Mouse (Mus musculus) erythroblast, embryonic 14.5 days (primary cell): ENCODE measurements around the gene Gm10718. TPM values are rescaled to one million over a fixed set of nuclear protein-coding genes. Genes with fewer than 3 reads are reported as not detected.
"Not testable (repeated sequence)": the region's sequence is repeated elsewhere in the genome, so short reads cannot be mapped to it uniquely, and the experiment has no call there.

Source experiments
- H3K27me3 ChIP-seq: 2 replicates; pipeline ENCODE4 v1.6.1; 2012; ENCODE audit warnings: inconsistent platforms; ENCODE audit not compliant: control insufficient read depth
- H3K36me3 ChIP-seq: 2 replicates; pipeline ENCODE4 v1.6.1; 2012; ENCODE audit warnings: mild to moderate bottlenecking, inconsistent platforms; ENCODE audit not compliant: control insufficient read depth
- H3K4me1 ChIP-seq: 2 replicates; pipeline ENCODE4 v1.6.1; 2012; ENCODE audit warnings: inconsistent platforms; ENCODE audit not compliant: control insufficient read depth
- H3K4me3 ChIP-seq: replicated peaks from 2 replicates; pipeline ENCODE3; 2012; ENCODE audit warnings: moderate library complexity, mild to moderate bottlenecking, inconsistent platforms
- H3K9me3 ChIP-seq: 2 replicates; pipeline ENCODE4 v1.6.1; 2012; ENCODE audit warnings: low read length, inconsistent platforms, mixed read lengths; ENCODE audit not compliant: control insufficient read depth
- polyA plus RNA-seq: library from polyadenylated mRNA; stranded (reverse); fragments of >175 nt; gene quantifications from 2 replicates; pipeline ENCODE4 v1.2.3, GENCODE M21; 2012

Gene Gm10718
- polyA plus RNA-seq, 1 experiment, result 7.7 TPM

- not testable (repeated sequence) for H3K4me1 ChIP-seq, H3K4me3 ChIP-seq, H3K36me3 ChIP-seq, H3K9me3 ChIP-seq, H3K27me3 ChIP-seq
Measured at GRCm38 (mm10) chr9:3018944-3019343, 4.4 kb upstream of the Gm10718 start.

GRCm38 (mm10) chr9:3019835-3020727, 3.3 kb upstream of the Gm10718 start:
- not testable (repeated sequence) for H3K36me3 ChIP-seq, H3K9me3 ChIP-seq, H3K27me3 ChIP-seq, H3K4me1 ChIP-seq, H3K4me3 ChIP-seq

GRCm38 (mm10) chr9:3022316-3023008, 885 bp upstream of the Gm10718 start:
- H3K27me3 ChIP-seq, H3K4me1 ChIP-seq, H3K4me3 ChIP-seq, H3K36me3 ChIP-seq, H3K9me3 ChIP-seq: not testable (repeated sequence)

- not testable (repeated sequence) for H3K4me1 ChIP-seq, H3K9me3 ChIP-seq, H3K27me3 ChIP-seq, H3K36me3 ChIP-seq, H3K4me3 ChIP-seq
Measured at GRCm38 (mm10) chr9:3023985-3024648, 770 bp downstream of the Gm10718 start.

- not testable (repeated sequence) for H3K36me3 ChIP-seq, H3K27me3 ChIP-seq, H3K4me1 ChIP-seq, H3K4me3 ChIP-seq, H3K9me3 ChIP-seq
Measured at GRCm38 (mm10) chr9:3024912-3025467, 1.6 kb downstream of the Gm10718 start, which contains the start of gene Gm10717. TSS of gene Gm10717 (plus strand) at chr9:3025417.

- not testable (repeated sequence) for H3K27me3 ChIP-seq, H3K4me1 ChIP-seq, H3K9me3 ChIP-seq, H3K36me3 ChIP-seq, H3K4me3 ChIP-seq
Measured at GRCm38 (mm10) chr9:3025653-3026052, 2.3 kb downstream of the Gm10718 start.

- H3K4me3 ChIP-seq, H3K27me3 ChIP-seq, H3K36me3 ChIP-seq, H3K9me3 ChIP-seq, H3K4me1 ChIP-seq: not testable (repeated sequence)
Measured at GRCm38 (mm10) chr9:3026136-3026535, 2.8 kb downstream of the Gm10718 start.

GRCm38 (mm10) chr9:3026741-3027140, 3.4 kb downstream of the Gm10718 start:
- H3K36me3 ChIP-seq, H3K4me1 ChIP-seq, H3K27me3 ChIP-seq, H3K9me3 ChIP-seq, H3K4me3 ChIP-seq: not testable (repeated sequence)

GRCm38 (mm10) chr9:3027200-3027599, 3.9 kb downstream of the Gm10718 start:
- H3K4me1 ChIP-seq, H3K9me3 ChIP-seq, H3K36me3 ChIP-seq, H3K27me3 ChIP-seq, H3K4me3 ChIP-seq: not testable (repeated sequence)

- H3K4me1 ChIP-seq, H3K36me3 ChIP-seq, H3K9me3 ChIP-seq, H3K4me3 ChIP-seq, H3K27me3 ChIP-seq: not testable (repeated sequence)
Measured at GRCm38 (mm10) chr9:3029276-3030000, 6.1 kb downstream of the Gm10718 start.

GRCm38 (mm10) chr9:3030677-3031318, 7.5 kb downstream of the Gm10718 start:
- not testable (repeated sequence) for H3K27me3 ChIP-seq, H3K36me3 ChIP-seq, H3K4me3 ChIP-seq, H3K9me3 ChIP-seq, H3K4me1 ChIP-seq

GRCm38 (mm10) chr9:3034299-3034698, 11.0 kb downstream of the Gm10718 start, which contains the start of gene Gm17535:
TSS of gene Gm17535 (plus strand) at chr9:3034599.
- not testable (repeated sequence) for H3K27me3 ChIP-seq, H3K36me3 ChIP-seq, H3K9me3 ChIP-seq, H3K4me3 ChIP-seq, H3K4me1 ChIP-seq

GRCm38 (mm10) chr9:3036577-3036976, 13.2 kb downstream of the Gm10718 start, which contains the start of gene Gm10715:
TSS of gene Gm10715 (plus strand) at chr9:3036877.
- not testable (repeated sequence) for H3K4me3 ChIP-seq, H3K36me3 ChIP-seq, H3K27me3 ChIP-seq, H3K4me1 ChIP-seq, H3K9me3 ChIP-seq
